26 mouse cellular contexts compared by ENCODE assay signal in genomic region chr15:77793094-77793493, GRCm38 (mm10). TPM values are rescaled to one million over a fixed set of nuclear protein-coding genes. Genes with fewer than 3 reads are reported as not detected.
DNase-seq lines count a peak whose midpoint lies in the region; ATAC-seq and TF ChIP-seq lines count a peak whose summit lies in the region.
"Had no signal": no experiment of that assay in that cellular context is flagged by ENCODE, and none has a peak within 500 bp of the region (broad histone marks: within the 10 kb centered on the region; RNA-seq: fewer than 3 reads in every experiment).

No protein-coding gene starts in this region.

- peaks cover 53% of the 10 kb centered on the region for H3K36me3 ChIP-seq in neural tube, embryonic 13.5 days
- H3K36me3 ChIP-seq in forebrain, embryonic 15.5 days: peaks cover 25% of the 10 kb centered on the region

- H3K9me3 ChIP-seq in neural tube, embryonic 13.5 days: no peaks in the 10 kb centered on the region
- no peaks in the 10 kb centered on the region for H3K9me3 ChIP-seq in forebrain, embryonic 15.5 days
- H3K9me3 ChIP-seq: embryonic facial prominence, embryonic 12.5 days; G1E; heart, embryonic 13.5 days had no signal

- H3K27me3 ChIP-seq in cerebellum, adult 2 months (ENCODE audit: control insufficient read depth, insufficient read depth, low read length): no peaks in the 10 kb centered on the region
- no peaks in the 10 kb centered on the region for H3K27me3 ChIP-seq in neural tube, embryonic 13.5 days
- H3K27me3 ChIP-seq in forebrain, embryonic 15.5 days: no peaks in the 10 kb centered on the region
- H3K27me3 ChIP-seq: embryonic facial prominence, embryonic 12.5 days; heart, embryonic 13.5 days had no signal

- TF ChIP-seq POLR2A in cerebellum, adult 2 months (IDR thresholded peaks at IDR 0.05; ENCODE audit: borderline replicate concordance, insufficient read depth, low read length): no peak

- WGBS in cerebellum, adult 2 months: 37% methylated on average over 4 of the region's 4 CpGs
- WGBS in neural tube, embryonic 13.5 days: 85% methylated on average over 4 of the region's 4 CpGs
- 89% methylated on average over 4 of the region's 4 CpGs for whole genome bisulfite sequencing in forebrain, embryonic 15.5 days

- H3K27ac ChIP-seq in cerebellum, adult 2 months (ENCODE audit: insufficient read depth, low read length): peak overlapping the region; percentile 10
- H3K27ac ChIP-seq in neural tube, embryonic 13.5 days (replicated peaks): peak overlapping the region; percentile 49; the same call in 1 of the 2 replicates
- no peak overlapping the region for H3K27ac ChIP-seq in forebrain, embryonic 15.5 days (replicated peaks)
- H3K27ac ChIP-seq: embryonic facial prominence, embryonic 12.5 days; liver, embryonic 14.5 days had no signal

- no peak for TF ChIP-seq CTCF in cerebellum, adult 2 months (IDR thresholded peaks at IDR 0.05; ENCODE audit: borderline replicate concordance, insufficient read depth, low read depth, low read length)

- no peak for DNase-seq in cerebellum, adult 2 months
- DNase-seq in cerebellum, postnatal 36 days: no peak
- DNase-seq in kidney, adult 18-20 months: peak; percentile 29
- no peak for DNase-seq in kidney, postnatal 4 days
- no peak for DNase-seq in neural tube, embryonic 10.5 days (ENCODE audit: extremely low spot score, low spot score)
- DNase-seq: adrenal gland, adult 8-10 months; cerebellum, adult 8-10 months; embryo, embryonic 11 days; heart, postnatal 10 days; kidney, adult 8-10 months; left cerebral cortex, postnatal 4 days; liver; lung, embryonic 14.5 days; lung, postnatal 14 days; midbrain, embryonic 14.5 days; thymus, postnatal 14 days had no signal

- H3K9ac ChIP-seq in neural tube, embryonic 13.5 days: no peak overlapping the region
- no peak overlapping the region for H3K9ac ChIP-seq in forebrain, embryonic 15.5 days (replicated peaks)
- H3K9ac ChIP-seq: embryonic facial prominence, embryonic 12.5 days; liver, embryonic 14.5 days; lung, embryonic 14.5 days had no signal

- ATAC-seq in neural tube, embryonic 13.5 days (ENCODE audit: low read depth): no peak
- no peak for ATAC-seq in forebrain, embryonic 15.5 days (replicated peaks)
- ATAC-seq: forebrain, embryonic 16.5 days; hindbrain, embryonic 16.5 days had no signal

- H3K4me3 ChIP-seq in cerebellum, adult 2 months (replicated peaks; ENCODE audit: insufficient read depth, low read depth, low read length): no peak overlapping the region
- H3K4me3 ChIP-seq in neural tube, embryonic 13.5 days: no peak overlapping the region
- no peak overlapping the region for H3K4me3 ChIP-seq in forebrain, embryonic 15.5 days
- H3K4me3 ChIP-seq: embryonic facial prominence, embryonic 12.5 days; heart, embryonic 13.5 days had no signal

- H3K4me2 ChIP-seq in neural tube, embryonic 13.5 days: no peak overlapping the region
- no peak overlapping the region for H3K4me2 ChIP-seq in forebrain, embryonic 15.5 days (replicated peaks)
- H3K4me2 ChIP-seq: embryonic facial prominence, embryonic 12.5 days; heart, embryonic 13.5 days; lung, embryonic 14.5 days had no signal

- peaks cover 64% of the 10 kb centered on the region for H3K4me1 ChIP-seq in cerebellum, adult 2 months (ENCODE audit: control insufficient read depth, insufficient read depth, low read length)
- peaks cover 9% of the 10 kb centered on the region for H3K4me1 ChIP-seq in neural tube, embryonic 13.5 days (replicated peaks)
- H3K4me1 ChIP-seq in forebrain, embryonic 15.5 days: no peaks in the 10 kb centered on the region

RNA-seq across cellular contexts. Expression of gene Apol8, which starts 36.3 kb away (rescaled TPM):
- polyA plus RNA-seq in cerebellum, adult 2 months (2012; rRNA removed): 6.9 and 8.2 TPM in 2 replicates
- not detected in 2 replicates for polyA plus RNA-seq in neural tube, embryonic 13.5 days (2015; fragmentation: Nextera tagmentation; extraction: Ambion mirVana)
- polyA plus RNA-seq in forebrain, embryonic 15.5 days (2015; fragmentation: Nextera tagmentation; extraction: Ambion mirVana): 0.20 TPM in 1 of 2 replicates, not detected in the other
- polyA plus RNA-seq: G1E; intestine, embryonic 14.5 days; kidney, postnatal 0 days; lung, embryonic 14.5 days had no signal

RNA-seq across cellular contexts. Expression of gene Myh9, which starts 48.9 kb away (rescaled TPM):
- 44.2 and 45.2 TPM in 2 replicates for polyA plus RNA-seq in cerebellum, adult 2 months (2012; rRNA removed)
- polyA plus RNA-seq in neural tube, embryonic 13.5 days (2015; fragmentation: Nextera tagmentation; extraction: Ambion mirVana): 12.4 and 15.5 TPM in 2 replicates
- polyA plus RNA-seq in forebrain, embryonic 15.5 days (2015; fragmentation: Nextera tagmentation; extraction: Ambion mirVana): 12.3 and 12.4 TPM in 2 replicates
